Mouse (Mus musculus): ENCODE measurements around the gene 4933427D14Rik. TPM values are rescaled to one million over a fixed set of nuclear protein-coding genes. Genes with fewer than 3 reads are reported as not detected.
A peak's percentile ranks its signal among the peaks of the same experiment; 100 is the strongest.

Gene 4933427D14Rik
- polyA plus RNA-seq, 1 experiment from 2014 or later = 17.8 TPM

DNA sequence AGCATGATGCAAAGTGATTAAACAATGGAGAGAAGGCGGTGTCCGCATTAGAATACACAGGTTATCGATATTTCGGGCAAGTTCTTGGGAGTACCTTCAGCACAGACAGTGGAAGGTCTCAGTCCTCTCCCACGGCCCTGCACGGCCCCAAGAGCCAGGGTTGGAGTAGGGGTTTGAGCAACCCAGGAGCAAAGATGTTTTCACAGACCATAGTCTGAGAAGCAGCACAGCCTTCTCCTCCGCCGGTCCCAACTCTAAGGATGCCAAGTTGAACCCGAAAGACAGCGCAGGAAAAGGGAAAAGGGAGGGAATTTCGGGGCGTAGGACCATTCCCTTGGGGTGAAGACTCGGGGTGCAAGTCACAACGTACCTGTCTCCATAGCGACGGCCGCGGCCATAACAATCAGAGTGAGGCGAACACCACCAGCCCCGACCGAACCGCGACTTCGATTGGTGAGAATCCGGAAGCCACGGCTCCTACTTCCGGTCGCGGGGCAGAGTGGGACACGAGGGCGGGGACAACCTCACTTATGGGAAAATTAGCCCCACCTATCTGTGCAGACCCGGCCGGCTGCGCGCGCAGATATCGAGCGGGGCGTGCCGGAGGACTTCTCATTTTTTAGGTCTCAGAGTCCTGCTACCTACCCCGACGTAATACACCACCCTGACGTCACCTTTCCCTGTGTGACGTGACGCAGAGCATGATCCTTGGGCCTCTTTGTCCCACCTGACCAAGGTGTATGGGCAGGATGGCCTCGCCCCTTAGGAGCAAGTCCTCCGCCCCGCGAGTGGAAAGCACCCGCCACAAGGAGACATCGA, 7.5 kb upstream of the 4933427D14Rik start:
- ATAC-seq (ENCODE audit: low FRiP score) = peak; percentile 97
- no peaks in the 10 kb centered on the region for H3K4me1 ChIP-seq (replicated peaks; ENCODE audit: control insufficient read depth, insufficient read depth, low read length)

DNA sequence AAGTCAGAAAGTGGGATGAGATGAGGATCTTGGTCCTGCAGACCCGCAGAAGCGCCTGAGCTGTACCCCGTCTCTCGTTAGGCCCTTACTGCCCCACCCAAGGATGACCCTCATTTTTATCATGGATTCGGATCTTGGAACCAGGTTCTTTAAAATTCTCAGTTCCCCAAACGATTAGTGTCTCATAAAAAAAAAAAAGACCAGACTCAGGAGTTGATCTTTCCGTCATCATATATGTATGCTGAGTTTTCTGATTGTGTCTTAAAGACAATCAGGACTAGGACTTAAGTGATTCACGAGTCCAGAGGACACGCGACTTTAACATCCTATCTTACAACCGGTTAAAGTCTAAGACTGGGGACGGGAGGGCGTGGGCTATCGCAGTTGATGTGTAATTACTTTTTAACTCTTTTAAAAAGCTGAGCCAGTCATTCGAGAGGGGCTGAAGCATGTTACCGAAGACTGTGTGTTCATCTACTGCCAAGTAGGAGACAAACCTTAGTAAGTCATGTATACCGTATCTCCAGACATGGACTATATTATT, 647 bp upstream of the 4933427D14Rik start:
- Histone ChIP-seq H3K4me3 (ENCODE audit: low read depth, low read length) (peak overlapping the region; percentile 70), H3K27ac (ENCODE audit: low read depth, low read length) (no peak overlapping the region), H3K4me2 (replicated peaks; ENCODE audit: low read depth, low read length) (peak overlapping the region; percentile 77), H3K9ac (ENCODE audit: low read depth, low read length) (peak overlapping the region; percentile 62), H3K27me3 (ENCODE audit: control insufficient read depth, insufficient read depth, low read length) (no peaks in the 10 kb centered on the region), H3K9me3 (ENCODE audit: control insufficient read depth, low read length) (no peaks in the 10 kb centered on the region), H3K4me1 (replicated peaks; ENCODE audit: control insufficient read depth, insufficient read depth, low read length) (peaks cover 8% of the 10 kb centered on the region; the same call in 1 of the 2 replicates), H3K36me3 (ENCODE audit: control insufficient read depth, insufficient read depth, low read length) (peaks cover 11% of the 10 kb centered on the region; the same call in 1 of the 2 replicates)
- ATAC-seq (ENCODE audit: low FRiP score) = no peak
- no peak for DNase-seq (ENCODE audit: low spot score)
- 21% methylated on average over 17 of the region's 17 CpGs for WGBS

More for the DNA sequence above, 7.5 kb upstream of the 4933427D14Rik start:
- peak overlapping the region; percentile 90 for H3K4me3 ChIP-seq (ENCODE audit: low read depth, low read length)
- peak overlapping the region; percentile 80 for H3K9ac ChIP-seq (ENCODE audit: low read depth, low read length)
- WGBS = under 1% methylated on average over 51 of the region's 51 CpGs
- H3K4me2 ChIP-seq (replicated peaks; ENCODE audit: low read depth, low read length) = peak overlapping the region; percentile 94
- peak overlapping the region; percentile 62; the same call in 1 of the 2 replicates for H3K27ac ChIP-seq (ENCODE audit: low read depth, low read length)
- no peaks in the 10 kb centered on the region for H3K27me3 ChIP-seq (ENCODE audit: control insufficient read depth, insufficient read depth, low read length)
- DNase-seq (ENCODE audit: low spot score) = peak; percentile 98
- peaks cover 11% of the 10 kb centered on the region; the same call in 1 of the 2 replicates for H3K36me3 ChIP-seq (ENCODE audit: control insufficient read depth, insufficient read depth, low read length)
- H3K9me3 ChIP-seq (ENCODE audit: control insufficient read depth, low read length) = no peaks in the 10 kb centered on the region

DNA sequence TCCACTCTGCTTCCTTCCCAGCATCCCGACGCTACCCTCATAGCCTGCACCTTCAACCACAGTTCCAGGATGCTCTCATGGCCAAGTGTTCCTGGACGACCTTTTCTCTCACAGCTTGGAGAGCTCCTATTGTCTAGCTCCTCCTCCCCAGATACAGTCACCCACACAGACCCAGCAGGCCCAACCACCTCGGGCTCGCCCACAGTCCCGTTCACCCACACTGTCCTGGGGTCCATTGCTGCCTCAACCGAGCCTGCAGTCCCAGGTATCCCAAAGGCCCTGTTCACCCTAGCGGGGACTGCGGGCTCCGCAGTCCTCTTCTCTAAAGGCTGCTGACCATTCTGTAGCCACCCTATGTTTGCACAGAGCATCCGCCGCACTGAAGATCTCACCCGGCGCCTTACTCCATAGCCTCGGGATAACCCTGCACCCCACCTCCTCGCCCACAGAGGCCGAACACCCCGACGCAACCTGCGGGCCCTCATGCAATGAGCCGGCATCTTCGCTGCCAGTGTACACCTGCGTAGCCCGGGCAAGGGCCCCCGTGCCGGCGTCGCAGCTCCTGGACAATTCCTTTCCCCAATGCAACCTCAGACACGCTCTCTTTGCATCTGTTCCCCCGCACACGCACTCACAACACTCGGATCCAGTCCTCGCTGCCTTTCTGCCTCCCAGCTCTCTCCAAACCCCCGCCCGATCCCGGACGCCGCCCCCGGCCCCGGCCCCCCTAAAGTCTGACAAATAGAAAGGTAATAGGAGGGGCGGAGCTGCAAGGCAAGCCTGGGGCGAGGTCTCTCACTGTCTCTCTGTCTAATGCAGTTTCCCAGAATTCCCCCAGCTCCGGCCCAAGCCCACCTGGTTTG, 687 bp downstream of the 4933427D14Rik start, which contains the start of gene Gm43951:
Gene Gm43951 (minus strand): TSS at position 500 of the 863 bp plus-strand sequence.
- ATAC-seq (ENCODE audit: low FRiP score) (peak; percentile 50), DNase-seq (ENCODE audit: low spot score) (peak; percentile 52)
- under 1% methylated on average over 43 of the region's 43 CpGs for WGBS
- no peaks in the 10 kb centered on the region for H3K27me3 ChIP-seq (ENCODE audit: control insufficient read depth, insufficient read depth, low read length)
- peak within 1 kb of the TSS; percentile 62 for H3K9ac ChIP-seq (ENCODE audit: low read depth, low read length)
- peak within 1 kb of the TSS; percentile 70 for H3K4me3 ChIP-seq (ENCODE audit: low read depth, low read length)
- H3K27ac ChIP-seq (ENCODE audit: low read depth, low read length) = peak within 1 kb of the TSS; percentile 68
- peaks cover 6% of the 10 kb centered on the region; the same call in 1 of the 2 replicates for H3K36me3 ChIP-seq (ENCODE audit: control insufficient read depth, insufficient read depth, low read length)
- H3K4me2 ChIP-seq (replicated peaks; ENCODE audit: low read depth, low read length) = peak within 1 kb of the TSS; percentile 77
- peaks cover 8% of the 10 kb centered on the region; the same call in 1 of the 2 replicates for H3K4me1 ChIP-seq (replicated peaks; ENCODE audit: control insufficient read depth, insufficient read depth, low read length)
- H3K9me3 ChIP-seq (ENCODE audit: control insufficient read depth, low read length) = no peaks in the 10 kb centered on the region

DNA sequence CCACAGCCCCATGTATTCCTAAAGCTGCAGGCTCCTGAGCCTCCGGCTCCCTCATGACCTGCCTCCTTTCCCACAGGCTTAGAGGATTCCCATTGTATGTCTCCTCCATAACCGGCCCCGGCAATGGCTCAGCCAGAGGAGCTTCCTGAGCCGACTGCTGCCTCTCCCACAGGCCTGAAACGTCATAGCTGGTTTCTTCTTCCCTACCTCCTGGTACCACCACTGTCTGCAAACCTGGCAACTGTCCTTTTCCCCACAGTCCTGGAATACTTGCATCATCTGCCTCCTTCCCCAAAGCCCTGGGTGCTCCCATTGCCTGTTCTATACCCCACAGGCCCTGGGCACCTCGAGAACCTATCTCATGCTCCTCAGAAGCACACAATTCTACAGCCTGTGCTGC, 2.0 kb downstream of the 4933427D14Rik start:
- H3K4me2 ChIP-seq (replicated peaks; ENCODE audit: low read depth, low read length) = no peak overlapping the region
- no peaks in the 10 kb centered on the region for H3K36me3 ChIP-seq (ENCODE audit: control insufficient read depth, insufficient read depth, low read length)
- no peak overlapping the region for H3K27ac ChIP-seq (ENCODE audit: low read depth, low read length)
- no peaks in the 10 kb centered on the region for H3K9me3 ChIP-seq (ENCODE audit: control insufficient read depth, low read length)
- H3K4me1 ChIP-seq (replicated peaks; ENCODE audit: control insufficient read depth, insufficient read depth, low read length) = peaks cover 8% of the 10 kb centered on the region; the same call in 1 of the 2 replicates
- H3K4me3 ChIP-seq (ENCODE audit: low read depth, low read length) = no peak overlapping the region
- H3K27me3 ChIP-seq (ENCODE audit: control insufficient read depth, insufficient read depth, low read length) = no peaks in the 10 kb centered on the region
- ATAC-seq (ENCODE audit: low FRiP score) (no peak), DNase-seq (ENCODE audit: low spot score) (no peak)
- WGBS = 84% methylated on average over 6 of the region's 6 CpGs
- 0 out of 2 replicates have a peak overlapping the region, but pooled peaks have one; percentile 62 for H3K9ac ChIP-seq (ENCODE audit: low read depth, low read length)

GRCm38 (mm10) chr11:72203440-72203839, 3.8 kb downstream of the 4933427D14Rik start:
- H3K9ac ChIP-seq (ENCODE audit: low read depth, low read length) = no peak overlapping the region
- DNase-seq (ENCODE audit: low spot score) = no peak
- WGBS = 82% methylated on average over 1 of the region's 1 CpGs
- H3K4me2 ChIP-seq (replicated peaks; ENCODE audit: low read depth, low read length) = no peak overlapping the region
- H3K27ac ChIP-seq (ENCODE audit: low read depth, low read length) = no peak overlapping the region
- peaks cover under 1% of the 10 kb centered on the region; the same call in 1 of the 2 replicates for H3K36me3 ChIP-seq (ENCODE audit: control insufficient read depth, insufficient read depth, low read length)
- H3K9me3 ChIP-seq (ENCODE audit: control insufficient read depth, low read length) = no peaks in the 10 kb centered on the region
- ATAC-seq (ENCODE audit: low FRiP score) = no peak
- H3K4me1 ChIP-seq (replicated peaks; ENCODE audit: control insufficient read depth, insufficient read depth, low read length) = peaks cover 8% of the 10 kb centered on the region; the same call in 1 of the 2 replicates
- no peak overlapping the region for H3K4me3 ChIP-seq (ENCODE audit: low read depth, low read length)
- no peaks in the 10 kb centered on the region for H3K27me3 ChIP-seq (ENCODE audit: control insufficient read depth, insufficient read depth, low read length)

DNA sequence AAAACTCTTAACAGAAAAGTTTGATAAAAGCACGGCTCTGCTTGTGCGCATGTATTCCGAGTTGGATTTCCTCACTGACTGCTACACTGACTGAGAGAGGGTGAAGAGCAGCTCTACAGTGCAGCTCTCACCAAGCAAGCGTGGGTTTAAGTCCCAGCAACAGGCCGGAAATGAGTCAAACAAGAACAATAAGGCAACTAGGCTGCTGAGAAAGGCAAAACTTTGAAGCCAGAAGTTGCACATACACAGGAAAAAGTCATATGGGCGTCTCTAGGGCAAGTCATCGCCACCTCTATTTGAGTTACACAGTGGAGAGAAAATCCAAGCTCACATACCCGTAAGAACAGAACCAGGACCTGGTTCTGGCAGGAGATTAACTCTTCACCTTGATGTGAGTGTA, 10.8 kb downstream of the 4933427D14Rik start:
- no peak overlapping the region for H3K27ac ChIP-seq (ENCODE audit: low read depth, low read length)
- H3K9ac ChIP-seq (ENCODE audit: low read depth, low read length) = no peak overlapping the region
- no peak overlapping the region for H3K4me3 ChIP-seq (ENCODE audit: low read depth, low read length)
- H3K4me1 ChIP-seq (replicated peaks; ENCODE audit: control insufficient read depth, insufficient read depth, low read length) = no peaks in the 10 kb centered on the region
- ATAC-seq (ENCODE audit: low FRiP score) (no peak), DNase-seq (ENCODE audit: low spot score) (no peak)
- 84% methylated on average over 8 of the region's 8 CpGs for WGBS
- no peaks in the 10 kb centered on the region for H3K9me3 ChIP-seq (ENCODE audit: control insufficient read depth, low read length)
- peaks cover 8% of the 10 kb centered on the region; the same call in 1 of the 2 replicates for H3K36me3 ChIP-seq (ENCODE audit: control insufficient read depth, insufficient read depth, low read length)
- H3K27me3 ChIP-seq (ENCODE audit: control insufficient read depth, insufficient read depth, low read length) = no peaks in the 10 kb centered on the region
- H3K4me2 ChIP-seq (replicated peaks; ENCODE audit: low read depth, low read length) = no peak overlapping the region

DNA sequence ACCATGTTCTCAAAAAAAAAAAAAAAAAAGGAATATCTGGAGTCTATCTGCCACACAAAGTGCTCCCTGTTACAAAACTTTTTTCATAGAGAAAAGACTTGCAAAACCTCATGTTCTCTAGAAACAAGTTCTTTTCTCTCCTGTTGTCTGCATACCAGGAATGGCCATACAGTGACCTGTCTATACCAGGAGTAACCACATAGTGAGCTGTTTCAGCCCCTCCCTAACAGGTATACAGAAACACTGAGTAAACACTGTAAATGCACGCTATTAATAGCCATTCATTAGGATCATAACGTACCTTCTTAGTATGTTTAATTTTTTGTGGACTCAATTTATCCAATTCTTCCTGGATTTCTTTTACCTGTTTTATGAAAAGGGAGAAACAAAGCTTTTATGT, 13.0 kb downstream of the 4933427D14Rik start:
- Histone ChIP-seq H3K27ac (ENCODE audit: low read depth, low read length) (no peak overlapping the region), H3K27me3 (ENCODE audit: control insufficient read depth, insufficient read depth, low read length) (no peaks in the 10 kb centered on the region), H3K9ac (ENCODE audit: low read depth, low read length) (no peak overlapping the region), H3K4me1 (replicated peaks; ENCODE audit: control insufficient read depth, insufficient read depth, low read length) (no peaks in the 10 kb centered on the region), H3K36me3 (ENCODE audit: control insufficient read depth, insufficient read depth, low read length) (peaks cover 8% of the 10 kb centered on the region; the same call in 1 of the 2 replicates), H3K9me3 (ENCODE audit: control insufficient read depth, low read length) (no peaks in the 10 kb centered on the region), H3K4me2 (replicated peaks; ENCODE audit: low read depth, low read length) (no peak overlapping the region), H3K4me3 (ENCODE audit: low read depth, low read length) (no peak overlapping the region)
- WGBS = 93% methylated on average over 2 of the region's 2 CpGs
- ATAC-seq (ENCODE audit: low FRiP score) (no peak), DNase-seq (ENCODE audit: low spot score) (no peak)

- Histone ChIP-seq H3K9ac (ENCODE audit: low read depth, low read length) (no peak overlapping the region), H3K4me2 (replicated peaks; ENCODE audit: low read depth, low read length) (no peak overlapping the region), H3K36me3 (ENCODE audit: control insufficient read depth, insufficient read depth, low read length) (no peaks in the 10 kb centered on the region), H3K9me3 (ENCODE audit: control insufficient read depth, low read length) (no peaks in the 10 kb centered on the region), H3K4me1 (replicated peaks; ENCODE audit: control insufficient read depth, insufficient read depth, low read length) (no peaks in the 10 kb centered on the region), H3K4me3 (ENCODE audit: low read depth, low read length) (no peak overlapping the region), H3K27me3 (ENCODE audit: control insufficient read depth, insufficient read depth, low read length) (no peaks in the 10 kb centered on the region), H3K27ac (ENCODE audit: low read depth, low read length) (no peak overlapping the region)
- 79% methylated on average over 1 of the region's 1 CpGs for WGBS
- ATAC-seq (ENCODE audit: low FRiP score) (no peak), DNase-seq (ENCODE audit: low spot score) (no peak)
Measured at GRCm38 (mm10) chr11:72190857-72191256, 16.4 kb downstream of the 4933427D14Rik start.
